Mouse (Mus musculus) neural tube, embryonic 14.5 days (tissue): Measurements from ENCODE around the gene Itfg2. TPM values are rescaled to one million over a fixed set of nuclear protein-coding genes. Genes with fewer than 3 reads are reported as not detected.
A peak's percentile ranks its signal among the peaks of the same experiment; 100 is the strongest.

Experiments used
- ATAC-seq: fragments of 200-750 bp; cut with Nextera tagmentation; 2 replicates; pipeline ENCODE4 v1.8.0; 2017; ENCODE audit warnings: low read depth, mild to moderate bottlenecking, moderate TSS enrichment, moderate library complexity
- H3K27ac ChIP-seq: fragments of 300-500 bp; sonication (generic); 2 replicates; pipeline ENCODE4 v1.5.1; 2014; ENCODE audit warnings: low read depth, mild to moderate bottlenecking, control low read depth, low read length, moderate library complexity, mixed read lengths
- H3K27me3 ChIP-seq: fragments of 300-500 bp; sonication (generic); 2 replicates; pipeline ENCODE4 v1.6.1; 2014; ENCODE audit warnings: low read length; ENCODE audit not compliant: control insufficient read depth, insufficient read depth
- H3K36me3 ChIP-seq: fragments of 300-500 bp; sonication (generic); 2 replicates; pipeline ENCODE4 v1.6.1; 2014; ENCODE audit warnings: low read length, mixed read lengths; ENCODE audit not compliant: control insufficient read depth, insufficient read depth
- H3K4me1 ChIP-seq: fragments of 300-500 bp; sonication (generic); 2 replicates; pipeline ENCODE4 v1.6.1; 2014; ENCODE audit warnings: low read length; ENCODE audit not compliant: control insufficient read depth, insufficient read depth
- H3K4me2 ChIP-seq: fragments of 300-500 bp; sonication (generic); 2 replicates; pipeline ENCODE4 v1.6.1; 2014; ENCODE audit warnings: mild to moderate bottlenecking, low read depth, low read length, control low read depth
- H3K4me3 ChIP-seq: fragments of 300-500 bp; sonication (generic); 2 replicates; pipeline ENCODE4 v1.5.1; 2014; ENCODE audit warnings: low read depth, low read length, control low read depth, mixed read lengths
- H3K9ac ChIP-seq: fragments of 300-500 bp; sonication (generic); replicated peaks from 2 replicates; pipeline ENCODE4 v1.6.1; 2014; ENCODE audit warnings: low read depth, mild to moderate bottlenecking, control low read depth, low read length, mixed read lengths
- H3K9me3 ChIP-seq: fragments of 300-500 bp; sonication (generic); 2 replicates; pipeline ENCODE4 v1.6.1; 2016; ENCODE audit warnings: low read length; ENCODE audit not compliant: control insufficient read depth
- WGBS: fragments of 180-500 bp; shearing (Covaris S2); extraction: QIAGEN DNeasy Blood & Tissue Kit; methylation state at CpG from one replicate; pipeline ENCODE4 v1.1.7; 2014; 5-methylcytosine and 5-hydroxymethylcytosine counted together
- polyA plus RNA-seq: library from polyadenylated mRNA; unstranded; fragments of >200 nt; fragmentation: Nextera tagmentation; extraction: Ambion mirVana; gene quantifications from 2 replicates; pipeline ENCODE4 v1.2.1, GENCODE M21; 2014

The Itfg2 gene
- polyA plus RNA-seq, result 42.9 and 45.9 TPM in 2 replicates

- peak within 1 kb of the TSS; percentile 99 for H3K27ac ChIP-seq
- no peaks in the 10 kb centered on the region for H3K36me3 ChIP-seq
- H3K4me1 ChIP-seq, result 0 out of 2 replicates have a peak, but pooled peaks cover 3% of the 10 kb centered on the region
- H3K9ac ChIP-seq, result peak within 1 kb of the TSS; percentile 74
- ATAC-seq, result peak; percentile 96
- H3K27me3 ChIP-seq, result no peaks in the 10 kb centered on the region
- peak within 1 kb of the TSS; percentile 76 for H3K4me2 ChIP-seq
- no peaks in the 10 kb centered on the region for H3K9me3 ChIP-seq
- H3K4me3 ChIP-seq, result peak within 1 kb of the TSS; percentile 58
- whole genome bisulfite sequencing, result under 1% methylated on average over 42 of the region's 42 CpGs
These were observed at the start of gene Itfg2 for GRCm38 (mm10) chr6:128424269-128425019. Itfg2 (minus strand) TSS chr6:128424931.

- no peak overlapping the region for H3K4me2 ChIP-seq
- WGBS, result 96% methylated on average over 6 of the region's 6 CpGs
- no peak overlapping the region for H3K4me3 ChIP-seq
- no peak overlapping the region for H3K9ac ChIP-seq
- H3K36me3 ChIP-seq, result no peaks in the 10 kb centered on the region
- no peaks in the 10 kb centered on the region for H3K9me3 ChIP-seq
- ATAC-seq, result no peak
- H3K27me3 ChIP-seq, result no peaks in the 10 kb centered on the region
- no peaks in the 10 kb centered on the region for H3K4me1 ChIP-seq
- H3K27ac ChIP-seq, result no peak overlapping the region
These were observed 49.4 kb upstream of the Itfg2 start for GRCm38 (mm10) chr6:128474112-128474511.

- Histone ChIP-seq H3K27ac (no peak overlapping the region), H3K27me3 (no peaks in the 10 kb centered on the region), H3K9ac (no peak overlapping the region), H3K4me1 (no peaks in the 10 kb centered on the region), H3K36me3 (no peaks in the 10 kb centered on the region), H3K9me3 (no peaks in the 10 kb centered on the region), H3K4me3 (no peak overlapping the region), H3K4me2 (no peak overlapping the region)
- ATAC-seq, result no peak
- 8% methylated on average over 12 of the region's 12 CpGs for WGBS
These were observed 44.7 kb upstream of the Itfg2 start for GRCm38 (mm10) chr6:128469451-128469850.

- Histone ChIP-seq H3K27me3 (no peaks in the 10 kb centered on the region), H3K4me1 (no peaks in the 10 kb centered on the region), H3K36me3 (no peaks in the 10 kb centered on the region), H3K4me2 (no peak overlapping the region), H3K4me3 (no peak overlapping the region), H3K9me3 (no peaks in the 10 kb centered on the region), H3K27ac (no peak overlapping the region), H3K9ac (no peak overlapping the region)
- WGBS, result 54% methylated on average over 2 of the region's 2 CpGs
- ATAC-seq, result no peak
These were observed 42.6 kb upstream of the Itfg2 start for GRCm38 (mm10) chr6:128467298-128467697.

GRCm38 (mm10) chr6:128466563-128466962 lies 41.8 kb upstream of the Itfg2 start:
- Histone ChIP-seq H3K9me3 (no peaks in the 10 kb centered on the region), H3K9ac (no peak overlapping the region), H3K4me2 (no peak overlapping the region), H3K27ac (no peak overlapping the region), H3K4me3 (no peak overlapping the region), H3K27me3 (no peaks in the 10 kb centered on the region), H3K4me1 (no peaks in the 10 kb centered on the region), H3K36me3 (no peaks in the 10 kb centered on the region)
- WGBS, result 77% methylated on average over 3 of the region's 3 CpGs
- ATAC-seq, result no peak

GRCm38 (mm10) chr6:128466043-128466442 lies 41.3 kb upstream of the Itfg2 start:
- ATAC-seq, result no peak
- H3K9me3 ChIP-seq, result no peaks in the 10 kb centered on the region
- 46% methylated on average over 6 of the region's 7 CpGs for WGBS
- no peak overlapping the region for H3K4me3 ChIP-seq
- no peaks in the 10 kb centered on the region for H3K36me3 ChIP-seq
- H3K4me1 ChIP-seq, result no peaks in the 10 kb centered on the region
- H3K27me3 ChIP-seq, result no peaks in the 10 kb centered on the region
- no peak overlapping the region for H3K27ac ChIP-seq
- H3K9ac ChIP-seq, result no peak overlapping the region
- H3K4me2 ChIP-seq, result no peak overlapping the region

GRCm38 (mm10) chr6:128464996-128465395 lies 40.3 kb upstream of the Itfg2 start:
- Histone ChIP-seq H3K4me2 (no peak overlapping the region), H3K36me3 (no peaks in the 10 kb centered on the region), H3K4me1 (no peaks in the 10 kb centered on the region), H3K27me3 (no peaks in the 10 kb centered on the region), H3K27ac (no peak overlapping the region), H3K4me3 (no peak overlapping the region), H3K9me3 (no peaks in the 10 kb centered on the region), H3K9ac (no peak overlapping the region)
- ATAC-seq, result no peak
- WGBS, result 89% methylated on average over 4 of the region's 4 CpGs

- H3K27ac ChIP-seq, result no peak overlapping the region
- no peak overlapping the region for H3K4me2 ChIP-seq
- ATAC-seq, result no peak
- H3K36me3 ChIP-seq, result no peaks in the 10 kb centered on the region
- no peak overlapping the region for H3K4me3 ChIP-seq
- no peaks in the 10 kb centered on the region for H3K27me3 ChIP-seq
- H3K9me3 ChIP-seq, result no peaks in the 10 kb centered on the region
- no peak overlapping the region for H3K9ac ChIP-seq
- no peaks in the 10 kb centered on the region for H3K4me1 ChIP-seq
These were observed 36.9 kb upstream of the Itfg2 start for GRCm38 (mm10) chr6:128461606-128462005.

- no peak overlapping the region for H3K27ac ChIP-seq
- no peaks in the 10 kb centered on the region for H3K9me3 ChIP-seq
- no peaks in the 10 kb centered on the region for H3K4me1 ChIP-seq
- H3K4me3 ChIP-seq, result no peak overlapping the region
- no peak for ATAC-seq
- no peak overlapping the region for H3K4me2 ChIP-seq
- H3K36me3 ChIP-seq, result no peaks in the 10 kb centered on the region
- H3K9ac ChIP-seq, result no peak overlapping the region
- no peaks in the 10 kb centered on the region for H3K27me3 ChIP-seq
- 83% methylated on average over 14 of the region's 14 CpGs for WGBS
These were observed 36.2 kb upstream of the Itfg2 start for GRCm38 (mm10) chr6:128460729-128461503.
